Mouse (Mus musculus): ENCODE data around the gene C1qb.

- TF ChIP-seq EP300 (optimal IDR thresholded peaks at IDR 0.05) = no peak
- TF ChIP-seq CTCF (IDR thresholded peaks at IDR 0.05; ENCODE audit: low read depth) = no peak
Observed at GRCm38 (mm10) chr4:136930474-136930873, 44.5 kb upstream of the C1qb start.
